Mouse (Mus musculus): Measurements from ENCODE around the gene Rad51b. TPM values are rescaled to one million over a fixed set of nuclear protein-coding genes. Genes with fewer than 3 reads are reported as not detected.

Gene Rad51b
- polyA plus RNA-seq, 1 experiment = 13.8 TPM

DNA sequence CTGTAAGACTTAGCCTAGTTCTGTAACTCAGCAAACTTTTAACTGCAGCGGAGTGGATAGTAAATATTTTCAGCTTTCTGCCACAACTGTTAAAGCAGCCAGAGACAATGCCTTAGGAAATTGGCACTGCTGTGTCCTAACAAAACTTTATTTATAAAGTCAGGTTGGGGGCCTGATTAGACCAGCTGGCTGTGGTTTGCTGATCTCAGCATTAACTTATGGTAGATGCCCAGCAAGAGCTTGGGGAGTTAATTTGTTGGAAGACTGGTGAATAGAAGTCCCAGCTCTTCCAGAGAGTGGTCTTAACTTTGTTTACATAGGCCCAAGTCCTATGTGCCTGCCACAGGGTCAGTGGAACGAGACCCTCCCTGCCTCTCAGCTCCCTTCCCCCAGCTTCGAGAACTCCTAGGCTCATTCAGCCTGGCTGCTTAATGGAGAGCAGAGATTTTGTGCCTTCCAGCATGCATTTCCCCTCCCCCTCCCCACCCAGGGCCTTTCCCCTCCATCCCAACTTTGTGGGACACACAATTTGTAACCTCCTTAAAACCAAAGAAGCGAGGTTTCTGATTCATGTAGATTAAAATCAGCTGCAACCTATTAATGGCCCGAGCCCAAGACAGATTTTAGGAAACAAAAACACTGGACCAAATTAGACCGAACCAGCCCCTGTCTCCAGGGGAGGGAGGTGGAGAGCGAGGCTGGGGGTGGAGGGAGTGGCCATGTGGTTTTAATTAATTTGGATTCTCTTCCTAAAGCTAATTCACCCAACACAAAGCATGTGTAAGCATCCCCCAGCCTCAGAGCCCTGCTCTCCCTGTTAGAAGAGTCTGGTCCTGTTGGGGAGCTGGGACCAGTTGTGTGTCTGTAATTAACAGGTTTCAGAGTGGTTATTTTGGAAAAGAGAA lies 549.4 kb downstream of the Rad51b start:
- Histone ChIP-seq H3K4me3 (ENCODE audit: low read depth, low read length) (no peak overlapping the region), H3K27me3 (ENCODE audit: control insufficient read depth, insufficient read depth, low read length, poor library complexity, severe bottlenecking) (no peaks in the 10 kb centered on the region), H3K27ac (ENCODE audit: insufficient read depth, low read length) (no peak overlapping the region), H3K36me3 (ENCODE audit: control insufficient read depth, insufficient read depth, low read length, poor library complexity, severe bottlenecking) (no peaks in the 10 kb centered on the region), H3K9me3 (replicated peaks; ENCODE audit: control insufficient read depth, insufficient read depth, low read length, poor library complexity, severe bottlenecking) (no peaks in the 10 kb centered on the region), H3K4me1 (ENCODE audit: control insufficient read depth, insufficient read depth, low read length) (no peaks in the 10 kb centered on the region), H3K9ac (ENCODE audit: low read depth, poor library complexity, severe bottlenecking) (no peak overlapping the region)
- TF ChIP-seq POLR2A (IDR thresholded peaks at IDR 0.05; ENCODE audit: insufficient read depth, low read length) (no peak), EP300 (IDR thresholded peaks at IDR 0.05; ENCODE audit: insufficient read depth, low read depth, low read length) (0 out of 2 replicates have a peak, but pooled peaks have one; percentile 17), CTCF (IDR thresholded peaks at IDR 0.05; ENCODE audit: low read depth, low read length) (no peak)

DNA sequence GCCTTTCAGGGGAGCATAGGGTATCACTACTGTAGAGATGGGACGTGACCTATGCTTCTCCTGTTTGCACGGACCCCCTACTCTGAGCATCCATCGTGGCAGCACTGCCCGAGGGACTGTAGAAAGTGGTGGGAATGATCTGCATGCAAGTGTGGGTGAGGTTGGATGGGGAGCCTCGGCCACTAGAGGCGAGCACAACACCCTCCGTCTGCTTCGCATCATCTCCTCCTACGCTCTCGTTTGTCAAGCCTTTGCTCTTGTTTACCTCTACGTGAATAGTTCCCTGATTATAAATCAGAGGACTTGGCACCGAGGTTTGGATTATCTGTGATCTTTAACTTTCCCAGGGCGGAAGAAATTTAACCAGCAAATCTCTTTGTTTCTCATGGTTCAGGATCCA lies 551.5 kb downstream of the Rad51b start:
- TF ChIP-seq CTCF (IDR thresholded peaks at IDR 0.05; ENCODE audit: low read depth, low read length) = no peak
- no peak for TF ChIP-seq EP300 (IDR thresholded peaks at IDR 0.05; ENCODE audit: insufficient read depth, low read depth, low read length)
- TF ChIP-seq POLR2A (IDR thresholded peaks at IDR 0.05; ENCODE audit: insufficient read depth, low read length) = no peak
- Histone ChIP-seq H3K27me3 (ENCODE audit: control insufficient read depth, insufficient read depth, low read length, poor library complexity, severe bottlenecking) (no peaks in the 10 kb centered on the region), H3K4me3 (ENCODE audit: low read depth, low read length) (no peak overlapping the region), H3K9me3 (replicated peaks; ENCODE audit: control insufficient read depth, insufficient read depth, low read length, poor library complexity, severe bottlenecking) (peaks cover 3% of the 10 kb centered on the region; the same call in 1 of the 2 replicates), H3K27ac (ENCODE audit: insufficient read depth, low read length) (no peak overlapping the region), H3K36me3 (ENCODE audit: control insufficient read depth, insufficient read depth, low read length, poor library complexity, severe bottlenecking) (no peaks in the 10 kb centered on the region), H3K9ac (ENCODE audit: low read depth, poor library complexity, severe bottlenecking) (no peak overlapping the region), H3K4me1 (ENCODE audit: control insufficient read depth, insufficient read depth, low read length) (peaks cover 2% of the 10 kb centered on the region)

GRCm38 (mm10) chr12:79850021-79850420 lies 552.9 kb downstream of the Rad51b start:
- H3K9ac ChIP-seq (ENCODE audit: low read depth, poor library complexity, severe bottlenecking) = no peak overlapping the region
- no peaks in the 10 kb centered on the region for H3K27me3 ChIP-seq (ENCODE audit: control insufficient read depth, insufficient read depth, low read length, poor library complexity, severe bottlenecking)
- H3K27ac ChIP-seq (ENCODE audit: insufficient read depth, low read length) = no peak overlapping the region
- H3K4me1 ChIP-seq (ENCODE audit: control insufficient read depth, insufficient read depth, low read length) = peaks cover 2% of the 10 kb centered on the region
- H3K36me3 ChIP-seq (ENCODE audit: control insufficient read depth, insufficient read depth, low read length, poor library complexity, severe bottlenecking) = no peaks in the 10 kb centered on the region
- no peak for TF ChIP-seq EP300 (IDR thresholded peaks at IDR 0.05; ENCODE audit: insufficient read depth, low read depth, low read length)
- no peak for TF ChIP-seq CTCF (IDR thresholded peaks at IDR 0.05; ENCODE audit: low read depth, low read length)
- no peak for TF ChIP-seq POLR2A (IDR thresholded peaks at IDR 0.05; ENCODE audit: insufficient read depth, low read length)
- peaks cover 3% of the 10 kb centered on the region; the same call in 1 of the 2 replicates for H3K9me3 ChIP-seq (replicated peaks; ENCODE audit: control insufficient read depth, insufficient read depth, low read length, poor library complexity, severe bottlenecking)
- H3K4me3 ChIP-seq (ENCODE audit: low read depth, low read length) = no peak overlapping the region

DNA sequence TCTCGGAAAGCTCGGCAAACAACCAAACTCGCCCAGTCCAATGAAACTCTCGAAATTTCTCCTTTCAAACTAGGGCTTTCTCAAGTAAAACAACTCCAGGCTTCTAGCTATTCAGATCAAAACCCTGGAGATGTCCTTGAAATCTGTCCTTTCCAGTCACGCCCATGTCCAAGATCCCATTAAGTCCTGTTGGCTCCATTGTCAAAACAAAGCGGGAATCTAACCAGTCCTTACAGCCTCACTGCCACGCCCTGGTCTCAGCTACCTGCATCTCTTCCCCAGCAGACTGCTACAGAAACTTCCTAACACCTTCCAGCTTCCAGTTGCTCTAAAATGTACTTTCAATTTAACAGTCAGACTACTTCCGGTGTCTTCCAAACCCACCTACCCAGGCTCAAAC lies 554.8 kb downstream of the Rad51b start:
- TF ChIP-seq CTCF (IDR thresholded peaks at IDR 0.05; ENCODE audit: low read depth, low read length) (no peak), EP300 (IDR thresholded peaks at IDR 0.05; ENCODE audit: insufficient read depth, low read depth, low read length) (peak; percentile 89)
- Histone ChIP-seq H3K4me3 (ENCODE audit: low read depth, low read length) (no peak overlapping the region), H3K9ac (ENCODE audit: low read depth, poor library complexity, severe bottlenecking) (no peak overlapping the region), H3K27ac (ENCODE audit: insufficient read depth, low read length) (peak overlapping the region; percentile 99), H3K36me3 (ENCODE audit: control insufficient read depth, insufficient read depth, low read length, poor library complexity, severe bottlenecking) (no peaks in the 10 kb centered on the region), H3K4me1 (ENCODE audit: control insufficient read depth, insufficient read depth, low read length) (peaks cover 2% of the 10 kb centered on the region), H3K9me3 (replicated peaks; ENCODE audit: control insufficient read depth, insufficient read depth, low read length, poor library complexity, severe bottlenecking) (peaks cover 3% of the 10 kb centered on the region; the same call in 1 of the 2 replicates), H3K27me3 (ENCODE audit: control insufficient read depth, insufficient read depth, low read length, poor library complexity, severe bottlenecking) (no peaks in the 10 kb centered on the region)

- no peak overlapping the region for H3K9ac ChIP-seq (ENCODE audit: low read depth, poor library complexity, severe bottlenecking)
- TF ChIP-seq POLR2A (IDR thresholded peaks at IDR 0.05; ENCODE audit: insufficient read depth, low read length) (no peak), CTCF (IDR thresholded peaks at IDR 0.05; ENCODE audit: low read depth, low read length) (peak; percentile 33)
- no peaks in the 10 kb centered on the region for H3K36me3 ChIP-seq (ENCODE audit: control insufficient read depth, insufficient read depth, low read length, poor library complexity, severe bottlenecking)
- H3K9me3 ChIP-seq (replicated peaks; ENCODE audit: control insufficient read depth, insufficient read depth, low read length, poor library complexity, severe bottlenecking) = peaks cover 3% of the 10 kb centered on the region; the same call in 1 of the 2 replicates
- no peaks in the 10 kb centered on the region for H3K27me3 ChIP-seq (ENCODE audit: control insufficient read depth, insufficient read depth, low read length, poor library complexity, severe bottlenecking)
- peaks cover 2% of the 10 kb centered on the region for H3K4me1 ChIP-seq (ENCODE audit: control insufficient read depth, insufficient read depth, low read length)
- H3K4me3 ChIP-seq (ENCODE audit: low read depth, low read length) = no peak overlapping the region
- H3K27ac ChIP-seq (ENCODE audit: insufficient read depth, low read length) = peak overlapping the region; percentile 99
These were observed 555.5 kb downstream of the Rad51b start for GRCm38 (mm10) chr12:79852606-79853005.

DNA sequence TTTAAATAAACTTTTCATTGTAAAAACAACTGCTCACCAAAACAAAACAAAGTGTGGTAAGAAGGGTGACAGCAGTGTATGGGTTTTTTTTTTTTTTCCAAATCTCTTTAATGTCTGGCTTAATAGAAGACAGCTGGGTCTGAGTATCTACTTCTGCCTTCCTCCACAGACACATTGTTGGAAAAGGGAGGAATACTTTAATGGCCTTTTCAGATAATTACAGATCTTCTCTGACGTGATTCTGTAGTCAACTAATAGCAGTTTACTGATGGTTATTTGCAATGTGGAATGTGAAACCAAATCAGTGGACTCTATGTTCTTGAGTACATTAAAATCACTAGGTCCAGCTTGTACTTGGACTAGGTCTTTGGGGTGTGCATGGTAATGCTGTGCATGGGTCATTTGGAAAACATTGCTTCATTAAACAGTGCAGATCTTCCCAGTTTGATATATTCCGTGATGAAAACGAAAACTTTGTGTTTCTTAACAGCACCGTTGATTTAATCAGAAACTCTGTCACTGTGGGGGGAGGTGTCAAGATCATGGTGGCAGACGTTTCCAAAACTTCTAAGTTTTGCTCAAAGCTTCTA lies 556.9 kb downstream of the Rad51b start:
- H3K9ac ChIP-seq (ENCODE audit: low read depth, poor library complexity, severe bottlenecking) = no peak overlapping the region
- no peak overlapping the region for H3K4me3 ChIP-seq (ENCODE audit: low read depth, low read length)
- H3K27ac ChIP-seq (ENCODE audit: insufficient read depth, low read length) = no peak overlapping the region
- H3K4me1 ChIP-seq (ENCODE audit: control insufficient read depth, insufficient read depth, low read length) = peaks cover 2% of the 10 kb centered on the region
- TF ChIP-seq CTCF (IDR thresholded peaks at IDR 0.05; ENCODE audit: low read depth, low read length) (no peak), POLR2A (IDR thresholded peaks at IDR 0.05; ENCODE audit: insufficient read depth, low read length) (no peak), EP300 (IDR thresholded peaks at IDR 0.05; ENCODE audit: insufficient read depth, low read depth, low read length) (no peak)
- H3K9me3 ChIP-seq (replicated peaks; ENCODE audit: control insufficient read depth, insufficient read depth, low read length, poor library complexity, severe bottlenecking) = peaks cover 3% of the 10 kb centered on the region; the same call in 1 of the 2 replicates
- H3K27me3 ChIP-seq (ENCODE audit: control insufficient read depth, insufficient read depth, low read length, poor library complexity, severe bottlenecking) = no peaks in the 10 kb centered on the region
- no peaks in the 10 kb centered on the region for H3K36me3 ChIP-seq (ENCODE audit: control insufficient read depth, insufficient read depth, low read length, poor library complexity, severe bottlenecking)
